Mouse (Mus musculus) small intestine, adult 2 months (tissue): ENCODE measurements around the gene Hpca. TPM values are rescaled to one million over a fixed set of nuclear protein-coding genes. Genes with fewer than 3 reads are reported as not detected.

Source experiments
- H3K27ac ChIP-seq: fragments of 200-500 bp; 2 replicates; pipeline ENCODE4 v1.5.1; 2012; ENCODE audit warnings: low read depth, low read length, control low read depth, inconsistent platforms; ENCODE audit not compliant: insufficient read depth
- H3K27me3 ChIP-seq: fragments of 200-500 bp; 2 replicates; pipeline ENCODE4 v1.6.1; 2012; ENCODE audit warnings: mild to moderate bottlenecking, moderate library complexity, low read length, inconsistent platforms; ENCODE audit not compliant: control insufficient read depth, insufficient read depth
- H3K36me3 ChIP-seq: fragments of 200-500 bp; 2 replicates; pipeline ENCODE4 v1.6.1; 2012; ENCODE audit warnings: mild to moderate bottlenecking, low read length, control low read depth, inconsistent platforms; ENCODE audit not compliant: control insufficient read depth, insufficient read depth
- H3K4me1 ChIP-seq: fragments of 200-500 bp; 2 replicates; pipeline ENCODE4 v1.6.1; 2012; ENCODE audit warnings: low read length, inconsistent platforms, mixed read lengths; ENCODE audit not compliant: control insufficient read depth, insufficient read depth, insufficient read length
- H3K4me3 ChIP-seq: fragments of 200-500 bp; 2 replicates; pipeline ENCODE4 v1.5.1; 2012; ENCODE audit warnings: low read depth, mild to moderate bottlenecking, control low read depth, inconsistent platforms, low read length, moderate library complexity
- CTCF ChIP-seq: fragments of 200-500 bp; IDR thresholded peaks from 2 replicates; pipeline ENCODE4 v1.5.1; 2012; ENCODE audit warnings: low read depth, mild to moderate bottlenecking, control low read depth, inconsistent platforms, low read length, moderate library complexity, mixed read lengths; ENCODE audit not compliant: insufficient replicate concordance, insufficient read length; ENCODE audit errors: extremely low read depth
- POLR2A ChIP-seq: fragments of 200-500 bp; IDR thresholded peaks from 2 replicates; pipeline ENCODE4 v1.6.1; 2012; ENCODE audit warnings: low read depth, mild to moderate bottlenecking, control low read depth, inconsistent platforms, low read length, moderate library complexity
- WGBS: fragments of 180-500 bp; shearing (Covaris S2); methylation state at CpG from one replicate; pipeline ENCODE4 v1.1.7; 2018; 5-methylcytosine and 5-hydroxymethylcytosine counted together
- polyA plus RNA-seq: library from polyadenylated mRNA; depleted of rRNA; stranded (reverse); fragments of >200 nt; gene quantifications from 2 replicates; pipeline ENCODE4 v1.2.3, GENCODE M21; 2012; rRNA removed

Gene Hpca
- polyA plus RNA-seq, 1 experiment = 0.72 TPM

DNA sequence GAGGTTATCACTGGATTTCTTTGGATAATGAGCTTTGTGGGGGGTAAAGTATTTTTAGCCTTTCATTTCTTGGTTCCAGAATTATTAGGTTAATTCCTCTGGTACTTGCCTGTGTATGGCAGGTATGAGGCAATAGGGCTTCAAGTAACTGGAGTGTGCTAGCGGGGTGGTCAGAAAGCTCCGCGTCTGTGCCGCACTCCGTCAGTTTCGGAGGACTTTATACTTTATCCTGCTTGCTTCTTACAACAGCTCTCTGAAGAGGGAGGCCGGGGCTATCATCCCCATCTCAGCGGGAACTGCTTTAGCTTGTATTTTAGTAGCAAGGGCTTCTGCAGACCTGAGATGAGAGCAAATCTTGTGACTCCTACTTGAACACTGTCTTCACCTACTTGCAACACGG, 42.7 kb downstream of the Hpca start:
- H3K4me1 ChIP-seq = peaks cover 9% of the 10 kb centered on the region
- H3K36me3 ChIP-seq = peaks cover 71% of the 10 kb centered on the region
- H3K27ac ChIP-seq = no peak overlapping the region
- 97% methylated on average over 9 of the region's 9 CpGs for WGBS
- no peak for TF ChIP-seq POLR2A
- TF ChIP-seq CTCF = no peak
- no peaks in the 10 kb centered on the region for H3K27me3 ChIP-seq
- H3K4me3 ChIP-seq = no peak overlapping the region

DNA sequence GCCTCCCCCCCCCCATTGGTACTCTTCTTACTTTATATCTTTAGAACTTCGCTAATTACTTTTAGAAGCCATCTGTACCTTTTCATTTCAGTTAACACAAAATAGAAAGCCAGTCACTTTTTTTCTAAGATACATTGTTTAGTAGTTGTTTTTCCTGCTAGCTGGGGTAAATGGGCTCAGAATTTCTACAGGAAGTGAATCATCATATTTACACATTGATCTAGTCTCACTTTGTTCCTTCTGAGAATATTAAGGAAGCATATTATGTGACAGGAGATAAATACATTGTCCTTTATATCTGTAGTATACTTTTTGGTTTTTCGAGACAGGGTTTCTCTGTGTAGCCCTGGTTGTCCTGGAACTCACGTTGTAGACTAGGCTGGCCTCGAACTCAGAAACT, 53.0 kb downstream of the Hpca start:
- 91% methylated on average over 4 of the region's 4 CpGs for WGBS
- Histone ChIP-seq H3K27me3 (no peaks in the 10 kb centered on the region), H3K36me3 (peaks cover 13% of the 10 kb centered on the region), H3K4me3 (no peak overlapping the region), H3K4me1 (peaks cover 15% of the 10 kb centered on the region; the same call in 1 of the 2 replicates), H3K27ac (no peak overlapping the region)
- TF ChIP-seq POLR2A (no peak), CTCF (no peak)

DNA sequence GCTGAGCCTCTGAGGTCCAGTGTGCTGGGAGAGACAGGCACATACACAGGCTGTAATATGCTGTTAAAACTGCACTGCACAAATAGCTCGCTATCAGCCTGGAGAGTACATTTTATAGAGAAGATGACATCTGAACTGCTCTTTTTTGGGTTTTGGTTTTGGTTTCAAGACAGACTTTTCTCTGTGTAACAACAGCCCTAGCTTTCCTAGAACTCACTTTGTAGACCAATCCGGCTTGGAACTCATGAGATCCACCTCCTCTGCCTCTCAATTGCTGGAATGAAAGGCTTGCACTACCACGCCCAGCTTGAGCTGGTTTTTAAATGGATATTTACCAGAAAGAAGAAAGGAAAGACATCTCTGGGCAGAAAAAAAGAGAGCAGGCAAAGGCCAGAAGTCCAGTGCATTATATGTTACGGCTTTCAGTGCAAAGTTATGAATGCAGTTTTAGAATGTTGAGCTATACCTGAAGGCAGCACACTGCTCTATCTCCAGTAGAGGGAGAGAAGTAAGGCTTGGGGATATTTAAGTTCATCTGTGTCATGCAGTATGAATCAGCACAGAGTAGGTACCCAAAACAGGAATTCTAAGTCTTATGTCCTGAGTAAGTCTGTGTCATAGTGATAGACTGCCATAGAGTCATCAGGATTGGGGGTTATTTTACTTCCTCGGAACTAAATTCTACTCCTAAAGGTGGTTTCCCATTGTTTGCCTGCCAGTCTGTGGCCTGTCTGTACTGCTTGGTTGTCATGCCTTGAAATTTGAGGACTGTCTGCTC, 54.0 kb downstream of the Hpca start:
- TF ChIP-seq POLR2A (no peak), CTCF (no peak)
- Histone ChIP-seq H3K36me3 (peaks cover 6% of the 10 kb centered on the region), H3K4me3 (no peak overlapping the region), H3K27me3 (no peaks in the 10 kb centered on the region), H3K4me1 (peaks cover 18% of the 10 kb centered on the region; the same call in 1 of the 2 replicates), H3K27ac (peak overlapping the region; percentile 31; the same call in 1 of the 2 replicates)
- 63% methylated on average over 5 of the region's 5 CpGs for WGBS

DNA sequence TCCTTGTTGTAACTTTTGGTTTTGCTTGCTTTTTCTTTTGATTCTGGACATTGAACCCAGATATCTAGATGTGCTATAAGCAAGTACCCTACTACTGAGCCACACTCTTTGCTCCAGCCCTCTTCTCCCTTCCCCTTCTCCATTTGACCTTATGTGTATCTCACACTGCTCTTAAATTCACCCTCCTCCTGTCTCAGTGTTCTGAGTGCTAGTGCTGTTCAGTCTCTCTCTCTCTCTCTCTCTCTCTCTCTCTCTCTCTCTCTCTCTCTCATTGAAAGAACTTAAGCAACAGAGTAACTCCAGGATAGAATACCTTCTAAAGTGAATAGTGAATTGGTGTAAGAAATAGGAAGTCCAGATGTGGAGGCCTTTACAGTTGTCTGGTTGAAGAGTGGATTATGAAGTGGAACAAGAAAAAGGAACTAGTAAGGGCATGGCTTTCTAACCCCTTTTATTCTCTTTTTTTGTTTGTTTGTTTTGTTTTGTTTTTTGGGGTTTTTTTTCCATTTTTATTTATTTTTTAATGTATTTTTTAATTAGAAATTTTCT, 56.1 kb downstream of the Hpca start:
- TF ChIP-seq POLR2A (no peak), CTCF (no peak)
- Histone ChIP-seq H3K4me3 (no peak overlapping the region), H3K27me3 (no peaks in the 10 kb centered on the region), H3K27ac (no peak overlapping the region; the same call in 1 of the 2 replicates), H3K36me3 (peaks cover 3% of the 10 kb centered on the region; the same call in 1 of the 2 replicates), H3K4me1 (peaks cover 17% of the 10 kb centered on the region; the same call in 1 of the 2 replicates)

DNA sequence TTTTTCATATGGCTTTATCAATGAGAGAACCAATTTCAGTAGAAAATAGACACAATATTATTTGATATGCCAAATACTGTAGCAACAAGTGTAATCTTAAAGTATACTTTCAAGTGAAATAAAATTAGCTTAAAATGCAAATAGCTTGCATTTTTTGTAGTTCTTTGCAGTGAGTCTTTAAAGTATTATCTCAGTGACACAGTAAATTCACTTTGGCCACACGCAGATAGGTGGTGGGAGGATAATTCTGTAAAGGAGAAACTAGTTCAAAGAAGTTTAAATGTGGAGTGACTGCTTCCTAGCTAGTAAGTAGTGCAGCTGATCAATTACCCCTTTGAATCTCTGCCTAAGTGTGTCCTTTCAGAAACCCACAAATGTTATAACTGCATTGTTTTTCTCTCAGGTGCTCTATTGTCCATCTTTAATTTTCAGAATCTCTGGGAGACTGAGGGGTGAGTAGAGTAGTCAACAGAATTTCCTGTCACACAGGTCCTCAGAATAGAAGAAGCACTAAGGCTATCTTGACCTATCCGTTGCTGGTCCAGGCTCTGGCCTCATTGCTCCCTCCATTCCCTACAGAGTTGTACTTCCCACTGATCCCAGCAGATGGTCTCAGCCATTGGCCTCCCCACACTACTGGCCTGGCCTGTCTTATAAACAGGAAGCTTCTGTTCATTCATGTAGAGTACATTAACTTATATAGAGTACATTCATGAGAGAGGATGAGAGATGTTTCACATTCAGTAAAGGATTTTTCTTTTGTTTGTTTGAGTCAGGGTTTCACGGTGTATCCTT, 59.4 kb downstream of the Hpca start:
- H3K4me3 ChIP-seq = no peak overlapping the region
- no peak for TF ChIP-seq CTCF
- TF ChIP-seq POLR2A = no peak
- 75% methylated on average over 3 of the region's 3 CpGs for WGBS
- H3K27me3 ChIP-seq = no peaks in the 10 kb centered on the region
- H3K27ac ChIP-seq = no peak overlapping the region
- H3K36me3 ChIP-seq = peaks cover 3% of the 10 kb centered on the region; the same call in 1 of the 2 replicates
- H3K4me1 ChIP-seq = peaks cover 14% of the 10 kb centered on the region; the same call in 1 of the 2 replicates

Other genes starting within 250 kb of the Hpca start
- 3.0 and 7.7 TPM in 2 replicates for gene Trim62, start 238.5 kb downstream of the Hpca start, polyA plus RNA-seq
- 2.3 and 3.2 TPM in 2 replicates for gene Azin2, start 159.6 kb downstream of the Hpca start, polyA plus RNA-seq
- gene Ak2, start 130.1 kb downstream of the Hpca start, polyA plus RNA-seq = 42.5 and 79.2 TPM in 2 replicates
- gene Rnf19b, start 63.8 kb downstream of the Hpca start, polyA plus RNA-seq = 99.3 and 218 TPM in 2 replicates
- gene Tmem54, start 16.5 kb downstream of the Hpca start, polyA plus RNA-seq = 473 and 851 TPM in 2 replicates
- 0.36 and 0.87 TPM in 2 replicates for gene Fndc5, start 15.0 kb upstream of the Hpca start, polyA plus RNA-seq
- gene S100pbp, start 67.7 kb upstream of the Hpca start, polyA plus RNA-seq = 2.3 and 6.4 TPM in 2 replicates
- 5.5 and 7.8 TPM in 2 replicates for gene Yars, start 67.7 kb upstream of the Hpca start, polyA plus RNA-seq
- 102 and 267 TPM in 2 replicates for gene C77080, start 139.4 kb upstream of the Hpca start, polyA plus RNA-seq
- gene Sync, start 165.6 kb upstream of the Hpca start, polyA plus RNA-seq = 0.34 and 0.37 TPM in 2 replicates
- gene Rbbp4, start 213.3 kb upstream of the Hpca start, polyA plus RNA-seq = 3.7 and 6.1 TPM in 2 replicates
- 5.4 and 9.6 TPM in 2 replicates for gene Zbtb8os, start 213.7 kb upstream of the Hpca start, polyA plus RNA-seq